Mouse (Mus musculus): ENCODE results near the gene Specc1l.
"Not testable (repeated sequence)": the region's sequence is repeated elsewhere in the genome, so short reads cannot be mapped to it uniquely, and the experiment has no call there.

The Specc1l gene

GRCm38 (mm10) chr10:75283821-75284220, 71.9 kb downstream of the Specc1l start:
- DNase-seq (ENCODE audit: low spot score): no peak

GRCm38 (mm10) chr10:75288579-75288978, 76.7 kb downstream of the Specc1l start:
- no peak for DNase-seq (ENCODE audit: low spot score)

GRCm38 (mm10) chr10:75289392-75289791, 77.5 kb downstream of the Specc1l start:
- DNase-seq (ENCODE audit: low spot score): no peak

GRCm38 (mm10) chr10:75290650-75291049, 78.8 kb downstream of the Specc1l start:
- DNase-seq (ENCODE audit: low spot score): no peak

- DNase-seq (ENCODE audit: low spot score): no peak
These were observed 79.5 kb downstream of the Specc1l start for GRCm38 (mm10) chr10:75291338-75291737.

GRCm38 (mm10) chr10:75292206-75292605, 80.3 kb downstream of the Specc1l start:
- not testable (repeated sequence) for DNase-seq (ENCODE audit: low spot score)

GRCm38 (mm10) chr10:75293288-75293687, 81.4 kb downstream of the Specc1l start:
- DNase-seq (ENCODE audit: low spot score): no peak

GRCm38 (mm10) chr10:75294362-75294761, 82.5 kb downstream of the Specc1l start:
- DNase-seq (ENCODE audit: low spot score): no peak

GRCm38 (mm10) chr10:75294926-75295325, 83.1 kb downstream of the Specc1l start:
- DNase-seq (ENCODE audit: low spot score): no peak

- DNase-seq (ENCODE audit: low spot score): no peak
These were observed 86.7 kb downstream of the Specc1l start for GRCm38 (mm10) chr10:75298608-75299007.

GRCm38 (mm10) chr10:75299785-75300418, 88.0 kb downstream of the Specc1l start:
- DNase-seq (ENCODE audit: low spot score): peak; percentile 51

- no peak for DNase-seq (ENCODE audit: low spot score)
These were observed 89.4 kb downstream of the Specc1l start for GRCm38 (mm10) chr10:75301195-75301806.

- no peak for DNase-seq (ENCODE audit: low spot score)
These were observed 90.1 kb downstream of the Specc1l start for GRCm38 (mm10) chr10:75301937-75302336.

GRCm38 (mm10) chr10:75302536-75302935, 90.7 kb downstream of the Specc1l start:
- DNase-seq (ENCODE audit: low spot score): no peak

- DNase-seq (ENCODE audit: low spot score): no peak
These were observed 91.6 kb downstream of the Specc1l start for GRCm38 (mm10) chr10:75303324-75304048.

GRCm38 (mm10) chr10:75304049-75304405, 92.2 kb downstream of the Specc1l start:
- DNase-seq (ENCODE audit: low spot score): no peak

GRCm38 (mm10) chr10:75304413-75304812, 92.5 kb downstream of the Specc1l start:
- DNase-seq (ENCODE audit: low spot score): no peak

- no peak for DNase-seq (ENCODE audit: low spot score)
These were observed 95.3 kb downstream of the Specc1l start for GRCm38 (mm10) chr10:75307130-75307529.

GRCm38 (mm10) chr10:75312361-75312760, 100.5 kb downstream of the Specc1l start:
- DNase-seq (ENCODE audit: low spot score): no peak

- DNase-seq (ENCODE audit: low spot score): no peak
These were observed 102.5 kb downstream of the Specc1l start for GRCm38 (mm10) chr10:75314190-75314980.

GRCm38 (mm10) chr10:75315756-75316155, 103.9 kb downstream of the Specc1l start:
- DNase-seq (ENCODE audit: low spot score): no peak

- no peak for DNase-seq (ENCODE audit: low spot score)
These were observed 104.6 kb downstream of the Specc1l start for GRCm38 (mm10) chr10:75316472-75316871.

- DNase-seq (ENCODE audit: low spot score): no peak
These were observed 104.8 kb downstream of the Specc1l start, which contains the start of gene Adora2a for GRCm38 (mm10) chr10:75316872-75316907. Gene Adora2a (plus strand): TSS chr10:75316877.

Data from spleen, adult 12 weeks (tissue).